Mouse (Mus musculus) heart, embryonic 10.5 days (tissue): ENCODE measurements around the gene Atg2a. TPM values are rescaled to one million over a fixed set of nuclear protein-coding genes. Genes with fewer than 3 reads are reported as not detected.
A peak's percentile ranks its signal among the peaks of the same experiment; 100 is the strongest.
"Not testable (repeated sequence)": the region's sequence is repeated elsewhere in the genome, so short reads cannot be mapped to it uniquely, and the experiment has no call there.

Source experiments
- DNase-seq: peaks from one replicate; pipeline ENCODE4 v3.0.0-alpha.2; 2017; ENCODE audit warnings: low spot score
- H3K27ac ChIP-seq: fragments of 300-500 bp; sonication (generic); 2 replicates; pipeline ENCODE4 v1.5.1; 2016; ENCODE audit warnings: mild to moderate bottlenecking
- H3K27me3 ChIP-seq: fragments of 300-500 bp; sonication (generic); 2 replicates; pipeline ENCODE4 v1.6.1; 2016; ENCODE audit warnings: mild to moderate bottlenecking; ENCODE audit not compliant: poor library complexity, insufficient read depth, severe bottlenecking
- H3K36me3 ChIP-seq: fragments of 300-500 bp; sonication (generic); 2 replicates; pipeline ENCODE4 v1.6.1; 2016; ENCODE audit warnings: mild to moderate bottlenecking, moderate library complexity
- H3K4me1 ChIP-seq: fragments of 300-500 bp; sonication (generic); 2 replicates; pipeline ENCODE4 v1.6.1; 2016; ENCODE audit warnings: mild to moderate bottlenecking
- H3K4me3 ChIP-seq: fragments of 300-500 bp; sonication (generic); 2 replicates; pipeline ENCODE4 v1.5.1; 2016; ENCODE audit warnings: mild to moderate bottlenecking, moderate library complexity
- H3K9me3 ChIP-seq: fragments of 300-500 bp; sonication (generic); 2 replicates; pipeline ENCODE4 v1.6.1; 2016; ENCODE audit warnings: mild to moderate bottlenecking, moderate library complexity
- WGBS: fragments of 180-500 bp; shearing (Covaris S2); methylation state at CpG from one replicate; pipeline ENCODE4 v1.1.7; 2016; 5-methylcytosine and 5-hydroxymethylcytosine counted together
- polyA plus RNA-seq: library from polyadenylated mRNA; unstranded; fragments of >200 nt; fragmentation: Nextera tagmentation; extraction: Ambion mirVana; gene quantifications from 2 replicates; pipeline ENCODE4 v1.2.1, GENCODE M21; 2016

Atg2a gene
- polyA plus RNA-seq, 1 experiment from 2014 or later: 10.8 TPM

GRCm38 (mm10) chr19:6284502-6284901 lies 43.0 kb downstream of the Atg2a start:
- Histone ChIP-seq H3K36me3 (peaks cover 78% of the 10 kb centered on the region), H3K4me3 (peak overlapping the region; percentile 36), H3K4me1 (peaks cover 87% of the 10 kb centered on the region)

GRCm38 (mm10) chr19:6285226-6285625 lies 43.8 kb downstream of the Atg2a start:
- no peak for DNase-seq
- Histone ChIP-seq H3K4me1 (peaks cover 85% of the 10 kb centered on the region), H3K4me3 (peak overlapping the region; percentile 36), H3K36me3 (peaks cover 78% of the 10 kb centered on the region), H3K9me3 (no peaks in the 10 kb centered on the region), H3K27ac (peak overlapping the region; percentile 90), H3K27me3 (no peaks in the 10 kb centered on the region)
- 49% methylated on average over 8 of the region's 8 CpGs for WGBS

More at GRCm38 (mm10) chr19:6284502-6284901, 43.0 kb downstream of the Atg2a start:
- Histone ChIP-seq H3K9me3 (no peaks in the 10 kb centered on the region), H3K27ac (peak overlapping the region; percentile 90), H3K27me3 (no peaks in the 10 kb centered on the region)
- 21% methylated on average over 12 of the region's 12 CpGs for WGBS
- DNase-seq: peak; percentile 93

- Histone ChIP-seq H3K9me3 (no peaks in the 10 kb centered on the region), H3K4me1 (peaks cover 81% of the 10 kb centered on the region), H3K27ac (peak overlapping the region; percentile 90), H3K36me3 (peaks cover 75% of the 10 kb centered on the region), H3K27me3 (no peaks in the 10 kb centered on the region), H3K4me3 (peak overlapping the region; percentile 36)
- 31% methylated on average over 7 of the region's 7 CpGs for WGBS
- no peak for DNase-seq
Measured at GRCm38 (mm10) chr19:6285632-6286433, 44.4 kb downstream of the Atg2a start.

- peak overlapping the region; percentile 36 for H3K4me3 ChIP-seq
- H3K9me3 ChIP-seq: no peaks in the 10 kb centered on the region
- no peaks in the 10 kb centered on the region for H3K27me3 ChIP-seq
- WGBS: 65% methylated on average over 19 of the region's 19 CpGs
- no peak for DNase-seq
- peak overlapping the region; percentile 90 for H3K27ac ChIP-seq
- peaks cover 81% of the 10 kb centered on the region for H3K4me1 ChIP-seq
- peaks cover 75% of the 10 kb centered on the region for H3K36me3 ChIP-seq
Measured at GRCm38 (mm10) chr19:6286434-6287401, 45.2 kb downstream of the Atg2a start.

GRCm38 (mm10) chr19:6288236-6288894 lies 46.9 kb downstream of the Atg2a start:
- H3K27ac ChIP-seq: peak overlapping the region; percentile 90
- H3K4me3 ChIP-seq: no peak overlapping the region; the same call in 1 of the 2 replicates
- peaks cover 73% of the 10 kb centered on the region for H3K36me3 ChIP-seq
- H3K4me1 ChIP-seq: peaks cover 84% of the 10 kb centered on the region
- DNase-seq: no peak
- no peaks in the 10 kb centered on the region for H3K9me3 ChIP-seq
- WGBS: 68% methylated on average over 13 of the region's 13 CpGs
- H3K27me3 ChIP-seq: no peaks in the 10 kb centered on the region

- peaks cover 70% of the 10 kb centered on the region for H3K4me1 ChIP-seq
- 86% methylated on average over 14 of the region's 14 CpGs for WGBS
Measured at GRCm38 (mm10) chr19:6289696-6290238, 48.3 kb downstream of the Atg2a start.

GRCm38 (mm10) chr19:6290720-6291116 lies 49.2 kb downstream of the Atg2a start:
- H3K4me1 ChIP-seq: peaks cover 60% of the 10 kb centered on the region
- WGBS: 87% methylated on average over 5 of the region's 6 CpGs
- peak overlapping the region; percentile 29 for H3K4me3 ChIP-seq

More at GRCm38 (mm10) chr19:6289696-6290238, 48.3 kb downstream of the Atg2a start:
- Histone ChIP-seq H3K9me3 (no peaks in the 10 kb centered on the region), H3K27me3 (no peaks in the 10 kb centered on the region), H3K27ac (peak overlapping the region; percentile 24; the same call in 1 of the 2 replicates), H3K36me3 (peaks cover 75% of the 10 kb centered on the region), H3K4me3 (no peak overlapping the region)
- no peak for DNase-seq

GRCm38 (mm10) chr19:6291117-6291781 lies 49.8 kb downstream of the Atg2a start:
- no peaks in the 10 kb centered on the region for H3K9me3 ChIP-seq
- peak overlapping the region; percentile 29 for H3K4me3 ChIP-seq
- H3K27me3 ChIP-seq: no peaks in the 10 kb centered on the region
- WGBS: 62% methylated on average over 10 of the region's 10 CpGs
- peak overlapping the region; percentile 83 for H3K27ac ChIP-seq
- DNase-seq: peak; percentile 85
- H3K36me3 ChIP-seq: peaks cover 80% of the 10 kb centered on the region
- H3K4me1 ChIP-seq: peaks cover 55% of the 10 kb centered on the region

More at GRCm38 (mm10) chr19:6290720-6291116, 49.2 kb downstream of the Atg2a start:
- not testable (repeated sequence) for DNase-seq, H3K9me3 ChIP-seq, H3K27me3 ChIP-seq
- H3K36me3 ChIP-seq: peaks cover 77% of the 10 kb centered on the region
- H3K27ac ChIP-seq: peak overlapping the region; percentile 83

- H3K36me3 ChIP-seq: peaks cover 81% of the 10 kb centered on the region
- peak overlapping the region; percentile 83; the same call in 1 of the 2 replicates for H3K27ac ChIP-seq
- H3K9me3 ChIP-seq: no peaks in the 10 kb centered on the region
- 86% methylated on average over 5 of the region's 5 CpGs for WGBS
- H3K4me1 ChIP-seq: peaks cover 45% of the 10 kb centered on the region
- H3K27me3 ChIP-seq: no peaks in the 10 kb centered on the region
- DNase-seq: no peak
- H3K4me3 ChIP-seq: no peak overlapping the region
Measured at GRCm38 (mm10) chr19:6292262-6292661, 50.8 kb downstream of the Atg2a start.

GRCm38 (mm10) chr19:6294301-6294700 lies 52.8 kb downstream of the Atg2a start:
- no peaks in the 10 kb centered on the region for H3K9me3 ChIP-seq
- H3K4me3 ChIP-seq: no peak overlapping the region
- DNase-seq: no peak
- peaks cover 30% of the 10 kb centered on the region for H3K4me1 ChIP-seq
- no peaks in the 10 kb centered on the region for H3K27me3 ChIP-seq
- no peak overlapping the region for H3K27ac ChIP-seq
- H3K36me3 ChIP-seq: peaks cover 91% of the 10 kb centered on the region
- 91% methylated on average over 17 of the region's 17 CpGs for WGBS

GRCm38 (mm10) chr19:6296551-6297210 lies 55.2 kb downstream of the Atg2a start:
- H3K9me3 ChIP-seq: no peaks in the 10 kb centered on the region
- no peak for DNase-seq
- peak overlapping the region; percentile 47 for H3K27ac ChIP-seq
- H3K36me3 ChIP-seq: peaks cover 94% of the 10 kb centered on the region
- WGBS: 82% methylated on average over 5 of the region's 5 CpGs
- no peaks in the 10 kb centered on the region for H3K27me3 ChIP-seq
- H3K4me1 ChIP-seq: peaks cover 28% of the 10 kb centered on the region
- H3K4me3 ChIP-seq: no peak overlapping the region
